Mouse (Mus musculus) cerebellum, adult 2 months (tissue): ENCODE measurements at regions not wholly inside any gene's neighbourhood (a gene's known extent, or its start where the extent isn't known, plus 50 kb on each side); places are given as distances from the start of the nearest gene placed in this dataset.

Experiments
- CTCF ChIP-seq: fragments of 200-500 bp; IDR thresholded peaks from 2 replicates; pipeline ENCODE4 v1.5.1; 2011; ENCODE audit warnings: low read depth, mild to moderate bottlenecking, control low read depth, low read length, moderate library complexity, borderline replicate concordance; ENCODE audit not compliant: insufficient read depth
- POLR2A ChIP-seq: fragments of 200-500 bp; IDR thresholded peaks from 2 replicates; pipeline ENCODE4 v1.6.1; 2011; ENCODE audit warnings: low read length, control low read depth, borderline replicate concordance; ENCODE audit not compliant: insufficient read depth

- TF ChIP-seq POLR2A (no peak), CTCF (no peak)
Measured at GRCm38 (mm10) chr13:35604061-35604460, 55.6 kb upstream of the Cdyl start.
